ENCODE assay signal across 10 mouse cellular contexts in the genomic region with DNA sequence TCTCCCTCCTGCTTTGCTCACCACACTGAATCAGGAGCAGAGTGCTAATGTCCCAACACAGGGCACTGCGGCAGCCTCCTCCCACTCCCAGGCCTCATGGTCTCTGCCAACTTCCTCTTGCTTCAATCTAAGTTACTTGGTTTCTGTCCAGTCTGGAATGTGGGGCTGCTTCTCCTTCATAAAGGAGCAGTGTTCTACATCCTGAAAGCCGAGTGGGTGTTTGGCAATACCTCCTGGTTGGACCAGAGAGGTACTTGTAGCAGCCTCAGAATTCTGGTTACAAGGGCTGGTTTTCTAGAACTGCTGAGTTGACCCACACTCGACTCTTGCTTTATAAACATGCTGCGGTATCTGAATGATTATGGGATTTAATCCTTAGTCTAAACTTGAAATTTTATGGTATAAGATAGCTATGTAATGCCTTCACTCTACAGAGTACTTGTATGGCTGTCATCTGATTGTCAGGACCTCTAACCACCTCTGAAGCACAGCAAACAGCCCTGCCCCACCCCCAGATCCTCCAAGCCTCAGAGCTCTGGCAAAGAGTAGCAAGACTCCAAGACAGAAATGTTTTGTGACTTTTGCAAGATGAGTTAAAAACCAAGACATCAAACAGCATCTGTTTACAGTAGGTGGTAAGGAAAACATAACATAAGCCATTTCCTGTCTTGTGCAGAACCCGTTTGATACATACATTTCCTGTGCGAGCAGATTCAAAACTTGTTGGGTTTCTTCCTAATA. TPM values are rescaled to one million over a fixed set of nuclear protein-coding genes. Genes with fewer than 3 reads are reported as not detected.
DNase-seq lines count a peak whose midpoint lies in the region; ATAC-seq lines count a peak whose summit lies in the region.
"Had no signal": no experiment of that assay in that cellular context is flagged by ENCODE, and none has a peak within 500 bp of the region (broad histone marks: within the 10 kb centered on the region; RNA-seq: fewer than 3 reads in every experiment).

No protein-coding gene starts in this region.

- peak; percentile 4 for DNase-seq in heart, postnatal 25 days (ENCODE audit: low spot score)
- no peak for DNase-seq in heart, postnatal 36 days
- peak; percentile 91 for DNase-seq in fibroblast of lung, adult 2 months (ENCODE audit: low read depth)
- peak; percentile 85 for DNase-seq in lung, postnatal 25 days (ENCODE audit: low spot score)
- no peak for DNase-seq in spleen, postnatal 4 days (ENCODE audit: low spot score in 2 of 2)
- no peak for DNase-seq in cerebellum, adult 18-20 months
- DNase-seq in c-Kit-positive CD71-positive TER-119-positive erythroid progenitor cells, embryonic 14.5 days (ENCODE audit: low spot score), result no peak
- DNase-seq: kidney, postnatal 10 days; liver, embryonic 13.5 days had no signal

- intact Hi-C loops in heart, postnatal 25 days (cut with DNase I), result no loop called here
- intact Hi-C loops in heart, postnatal 36 days (cut with DNase I), result no loop called here

- peak; percentile 84 for ATAC-seq in CD4-positive, CD25-positive, alpha-beta regulatory T cell, adult 4 months

RNA-seq across cellular contexts. Expression of a gene that starts 36.3 kb away (rescaled TPM):
- 10 to 100 TPM; 81.6 to 89.8 TPM for total RNA-seq in heart, postnatal 25 days (2021)
- total RNA-seq in heart, postnatal 36 days (2021), result 10 to 100 TPM; 81.7 to 83.7 TPM
- 10 to 100 TPM; 17.8 to 30.3 TPM for polyA plus RNA-seq in CD4-positive, CD25-positive, alpha-beta regulatory T cell, adult 4 months (2017; shearing (Covaris generic))

RNA-seq across cellular contexts. Expression of a gene that starts 36.7 kb away (rescaled TPM):
- 1 to 10 TPM in 1 of 2 experiments, not detected in 1; 1.1 TPM for total RNA-seq in heart, postnatal 25 days (2021)
- 1 to 10 TPM in 1 of 2 experiments, under 1 TPM in 1; 0.65 to 1.2 TPM for total RNA-seq in heart, postnatal 36 days (2021)
- polyA plus RNA-seq in CD4-positive, CD25-positive, alpha-beta regulatory T cell, adult 4 months (2017; shearing (Covaris generic)), result not detected

Comparison
In these comparisons a context has a peak if more than half of its experiments do, and no peak if none do; other contexts are left out.
1. DNase-seq: peak in heart, postnatal 25 days (single experiment), fibroblast of lung, adult 2 months (single experiment) and lung, postnatal 25 days (single experiment); none in heart, postnatal 36 days (0 of 2), spleen, postnatal 4 days (0 of 2), cerebellum, adult 18-20 months (0 of 2) and c-Kit-positive CD71-positive TER-119-positive erythroid progenitor cells, embryonic 14.5 days (single experiment).